Mouse (Mus musculus) c-Kit-negative CD71-positive TER-119-positive erythroid progenitor cells, embryonic 14.5 days (primary cell): ENCODE measurements around the gene Myo5c.

Experiments used
- DNase-seq: peaks from one replicate; pipeline ENCODE4 v3.0.0-alpha.2; 2013; ENCODE audit warnings: low read depth, low spot score

Gene Myo5c

DNA sequence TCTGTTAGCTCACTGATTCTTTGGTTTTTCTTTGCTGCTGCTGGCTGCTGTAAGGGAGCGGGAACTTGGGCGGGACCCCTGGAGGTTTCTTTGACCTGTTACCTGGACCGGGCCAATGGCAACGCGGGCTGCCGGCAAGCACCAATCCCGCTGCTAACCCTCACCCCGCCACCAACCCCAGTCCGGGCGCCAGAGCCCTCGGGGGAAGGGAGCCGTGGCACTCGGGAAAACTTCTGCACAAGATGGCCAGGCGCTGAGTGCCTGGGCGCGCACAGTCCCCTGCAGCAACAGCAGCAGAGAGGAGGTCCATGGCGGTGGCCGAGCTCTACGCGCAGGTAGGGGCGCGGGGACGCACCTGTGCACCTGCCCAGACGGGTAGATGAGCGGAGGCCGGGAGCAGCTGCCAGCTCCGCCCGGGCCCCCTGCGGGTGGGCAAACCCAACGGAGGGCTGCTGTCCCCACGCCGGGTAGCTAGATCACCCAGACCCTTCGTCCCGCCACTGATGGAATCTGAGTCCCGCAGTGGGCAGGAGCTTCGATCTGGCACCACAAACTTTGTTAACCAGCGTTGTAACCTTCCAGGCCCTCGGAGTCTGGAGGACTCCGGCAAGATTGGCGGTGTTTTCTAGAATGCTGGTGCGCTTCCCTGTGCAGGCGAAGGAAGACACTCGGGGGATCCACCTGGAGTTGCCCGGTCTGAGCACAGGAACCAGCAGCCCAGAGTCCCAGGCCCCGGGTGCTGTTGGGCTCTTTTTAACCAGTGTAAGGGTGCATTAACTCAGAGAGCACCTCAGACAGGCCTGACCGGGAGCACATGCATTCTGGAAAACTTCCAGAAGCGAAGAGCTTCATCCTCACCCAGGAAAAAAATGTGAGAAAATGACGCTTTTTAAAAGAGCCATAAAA lies at the start of gene Myo5c:
Myo5c (plus strand) TSS at position 180 of the 906 bp plus-strand sequence.
- DNase-seq, result no peak

DNA sequence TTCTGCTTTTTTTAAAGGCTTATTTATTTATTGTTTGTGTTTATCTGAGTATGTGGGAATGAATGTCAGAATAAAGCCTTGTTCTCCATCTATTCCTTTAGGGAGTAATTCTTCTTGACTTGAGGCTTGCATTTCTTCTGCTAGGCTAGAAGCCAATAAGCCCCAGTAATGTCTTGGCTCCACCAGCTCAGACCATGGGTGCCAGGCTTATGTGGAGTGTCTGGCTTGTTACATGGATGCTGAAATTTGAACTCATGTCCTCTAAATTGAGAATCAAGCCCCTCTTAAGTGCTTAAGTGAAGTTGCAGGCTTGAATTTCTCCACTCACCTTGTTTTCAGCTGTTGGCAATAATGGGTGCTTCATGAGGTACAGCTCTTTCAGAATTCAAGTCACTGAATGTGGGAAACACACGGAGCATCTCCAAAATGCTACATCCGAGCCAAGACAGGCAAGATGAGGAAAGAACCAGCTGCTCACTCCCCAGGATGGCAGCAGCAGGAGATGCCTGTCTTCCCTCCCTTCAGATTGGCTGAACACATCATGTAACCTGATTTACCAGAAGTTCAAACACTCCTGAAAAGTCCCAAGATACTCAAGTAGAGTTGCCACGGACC lies 44.1 kb upstream of the Myo5c start:
- DNase-seq, result no peak

- no peak for DNase-seq
Observed at GRCm38 (mm10) chr9:75193858-75194257, 38.0 kb upstream of the Myo5c start.

GRCm38 (mm10) chr9:75196335-75196734 lies 35.5 kb upstream of the Myo5c start:
- no peak for DNase-seq

GRCm38 (mm10) chr9:75197297-75197696 lies 34.5 kb upstream of the Myo5c start:
- no peak for DNase-seq

DNA sequence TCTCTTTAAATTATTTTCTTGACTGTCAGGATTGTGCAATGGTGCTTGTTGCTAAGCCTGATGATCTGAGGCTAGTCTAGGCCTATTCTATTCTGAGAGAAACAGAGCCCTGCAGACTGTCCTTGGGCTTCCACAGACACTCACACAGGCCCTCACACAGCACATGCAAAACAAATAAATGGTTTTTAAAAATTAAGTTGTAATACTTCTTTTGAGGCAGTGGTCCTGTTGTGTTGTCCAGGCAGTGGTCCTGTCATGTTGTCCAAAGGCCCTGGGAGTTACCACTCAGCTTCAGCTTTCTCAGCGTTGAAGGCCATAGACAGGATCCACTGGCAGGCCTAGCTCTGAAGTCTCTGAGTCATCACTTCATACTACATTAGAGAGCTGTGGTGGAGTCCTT lies 30.3 kb upstream of the Myo5c start:
- no peak for DNase-seq

DNA sequence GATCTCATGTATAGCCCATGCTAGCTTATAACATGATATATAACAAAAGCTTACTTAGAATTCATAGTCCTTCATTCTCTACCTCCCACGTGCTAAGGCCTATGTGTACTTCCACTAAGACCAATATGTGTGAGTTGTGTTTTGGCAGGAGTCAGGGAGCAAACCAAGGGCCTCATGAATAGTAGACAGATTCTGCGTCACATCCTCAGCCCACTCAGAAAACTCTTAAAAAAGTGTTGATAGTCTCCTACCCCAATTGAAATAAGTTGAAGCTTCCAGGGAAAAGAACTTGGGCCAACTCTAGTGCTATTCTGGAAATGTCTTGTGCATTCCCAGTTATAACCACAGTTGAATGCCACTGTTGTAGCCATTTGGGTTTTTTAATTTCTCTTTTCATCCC lies 29.8 kb upstream of the Myo5c start:
- DNase-seq, result no peak

GRCm38 (mm10) chr9:75209246-75209645 lies 22.6 kb upstream of the Myo5c start:
- DNase-seq, result no peak

DNA sequence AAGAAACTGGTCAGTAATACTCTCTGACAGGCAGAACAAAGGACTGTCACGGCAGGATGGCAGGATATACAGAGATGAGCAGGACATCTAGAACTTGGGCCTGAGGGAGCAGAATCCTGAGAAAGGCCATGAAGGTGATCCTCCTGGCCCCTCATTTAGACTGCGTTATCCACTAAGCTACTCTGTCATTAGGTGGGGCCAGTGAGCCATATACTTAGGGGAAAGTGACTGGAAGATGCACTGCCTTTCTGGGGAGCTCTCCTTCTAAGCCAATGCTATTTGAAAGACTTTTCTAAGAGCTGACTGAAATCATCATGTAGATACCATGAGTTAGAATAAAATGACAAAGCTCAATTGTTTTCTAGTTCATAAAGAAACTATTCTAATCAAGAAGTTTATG lies 21.6 kb upstream of the Myo5c start:
- no peak for DNase-seq

GRCm38 (mm10) chr9:75214743-75215413 lies 16.9 kb upstream of the Myo5c start:
- no peak for DNase-seq

GRCm38 (mm10) chr9:75219942-75220341 lies 11.9 kb upstream of the Myo5c start:
- no peak for DNase-seq

DNA sequence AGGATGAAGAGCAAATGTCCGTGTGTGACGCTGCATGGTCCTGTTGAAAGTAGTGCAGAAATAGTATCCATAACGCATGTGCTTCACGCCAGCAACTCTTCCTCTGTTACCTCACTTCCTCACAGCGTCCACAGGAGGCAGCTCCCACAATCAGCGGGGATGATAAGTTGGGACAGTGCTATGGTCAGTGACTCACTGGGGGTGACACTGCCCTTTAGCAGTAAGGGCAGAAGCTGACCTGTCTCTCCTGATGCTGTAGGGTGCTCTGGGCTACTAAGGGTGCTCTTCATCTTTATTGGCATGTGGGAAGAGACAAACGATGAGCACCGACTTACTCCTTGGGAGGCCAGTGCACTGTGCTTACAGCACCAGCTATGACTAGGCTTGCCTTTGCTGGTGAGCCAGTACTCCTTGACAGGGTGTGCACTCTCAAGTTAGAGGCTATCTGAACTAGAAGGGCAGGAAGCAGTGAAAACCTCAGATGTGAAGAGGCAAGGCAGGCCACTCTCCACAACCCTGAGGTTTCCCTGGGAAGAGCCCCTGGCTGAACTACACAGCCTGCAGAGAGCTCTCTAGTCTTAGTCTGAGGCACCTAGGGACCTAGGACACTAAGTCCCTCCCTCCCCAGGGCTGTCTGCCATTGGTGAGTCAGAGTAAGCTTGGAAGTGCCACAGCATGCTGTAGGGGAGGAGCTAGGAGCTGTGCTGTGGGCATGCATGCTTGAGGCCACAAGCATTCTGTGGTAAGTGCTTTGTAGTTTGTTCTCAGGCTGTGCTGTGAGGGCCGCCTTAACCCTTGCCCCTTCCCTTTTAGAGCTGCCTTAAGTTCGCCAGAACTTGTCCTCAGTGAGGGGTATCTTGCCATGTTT lies 10.2 kb upstream of the Myo5c start:
- no peak for DNase-seq

- no peak for DNase-seq
Observed at GRCm38 (mm10) chr9:75232860-75233259, 1.0 kb downstream of the Myo5c start.

GRCm38 (mm10) chr9:75234271-75234741 lies 2.5 kb downstream of the Myo5c start:
- DNase-seq, result no peak

GRCm38 (mm10) chr9:75234983-75235627 lies 3.3 kb downstream of the Myo5c start:
- DNase-seq, result no peak

GRCm38 (mm10) chr9:75235696-75236095 lies 3.9 kb downstream of the Myo5c start:
- DNase-seq, result no peak

GRCm38 (mm10) chr9:75236416-75237308 lies 4.8 kb downstream of the Myo5c start:
- DNase-seq, result no peak

GRCm38 (mm10) chr9:75238179-75238578 lies 6.4 kb downstream of the Myo5c start:
- DNase-seq, result no peak

- no peak for DNase-seq
Observed at GRCm38 (mm10) chr9:75243052-75243451, 11.2 kb downstream of the Myo5c start.
